Mouse (Mus musculus): ENCODE measurements around the gene Zfp341. TPM values are rescaled to one million over a fixed set of nuclear protein-coding genes. Genes with fewer than 3 reads are reported as not detected.

The Zfp341 gene
- polyA plus RNA-seq, 1 experiment from 2014 or later = 2.3 TPM

DNA sequence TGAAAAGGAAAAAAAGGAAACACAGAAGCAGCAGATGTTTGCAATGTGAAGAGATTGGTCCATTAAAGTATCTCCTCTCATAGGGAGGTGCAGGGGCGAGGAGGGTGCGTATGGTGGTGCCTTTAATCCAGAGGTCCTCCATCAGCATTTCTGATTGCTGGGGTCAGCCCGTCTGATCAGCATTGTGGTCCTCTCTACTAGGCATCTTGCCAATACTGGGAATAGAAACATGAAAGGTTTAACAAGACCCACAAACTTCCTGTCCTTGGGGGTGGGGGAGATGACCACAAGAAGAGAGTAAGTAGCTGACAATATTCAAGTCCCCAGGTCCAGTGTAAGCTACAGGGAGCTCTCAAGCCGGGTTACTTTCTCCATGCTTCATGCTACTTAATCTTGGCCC lies 42.4 kb upstream of the Zfp341 start:
- 65% methylated on average over 4 of the region's 4 CpGs for WGBS
- Histone ChIP-seq H3K9me3 (replicated peaks; ENCODE audit: control insufficient read depth, low read length, poor library complexity, severe bottlenecking) (no peaks in the 10 kb centered on the region), H3K4me3 (ENCODE audit: low read depth, low read length) (no peak overlapping the region), H3K27ac (ENCODE audit: low read length) (no peak overlapping the region), H3K9ac (ENCODE audit: low read depth, low read length) (no peak overlapping the region), H3K4me1 (ENCODE audit: control insufficient read depth, insufficient read depth, low read length) (peaks cover 10% of the 10 kb centered on the region; the same call in 1 of the 2 replicates), H3K27me3 (ENCODE audit: control insufficient read depth, insufficient read depth, low read depth, low read length) (no peaks in the 10 kb centered on the region), H3K36me3 (ENCODE audit: control insufficient read depth, insufficient read depth, low read length) (no peaks in the 10 kb centered on the region), H3K4me2 (ENCODE audit: low read length) (peak overlapping the region; percentile 55)
- no peak for ATAC-seq

DNA sequence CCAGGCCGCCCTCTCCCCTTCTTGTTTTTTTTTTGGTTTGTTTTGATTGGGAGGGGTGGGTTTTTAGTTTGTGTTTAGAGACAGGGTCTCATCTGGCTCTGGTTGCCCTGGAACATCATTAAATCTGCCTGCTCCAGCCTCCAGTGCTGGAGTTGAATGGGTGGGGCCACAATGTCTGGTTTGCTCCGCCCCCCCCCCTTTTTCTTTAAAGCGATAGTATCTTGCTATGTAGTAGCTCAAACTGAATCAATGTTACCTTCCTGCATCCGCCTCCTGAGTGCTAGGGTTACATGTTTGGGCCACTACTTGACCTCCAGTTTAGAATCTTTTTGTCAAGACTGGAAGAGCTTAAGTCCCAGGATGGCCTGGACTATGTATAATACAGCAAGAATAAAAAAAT lies 41.8 kb upstream of the Zfp341 start:
- Histone ChIP-seq H3K27ac (ENCODE audit: low read length) (no peak overlapping the region), H3K9me3 (replicated peaks; ENCODE audit: control insufficient read depth, low read length, poor library complexity, severe bottlenecking) (no peaks in the 10 kb centered on the region), H3K9ac (ENCODE audit: low read depth, low read length) (no peak overlapping the region), H3K4me3 (ENCODE audit: low read depth, low read length) (no peak overlapping the region), H3K27me3 (ENCODE audit: control insufficient read depth, insufficient read depth, low read depth, low read length) (no peaks in the 10 kb centered on the region), H3K36me3 (ENCODE audit: control insufficient read depth, insufficient read depth, low read length) (no peaks in the 10 kb centered on the region), H3K4me2 (ENCODE audit: low read length) (no peak overlapping the region), H3K4me1 (ENCODE audit: control insufficient read depth, insufficient read depth, low read length) (peaks cover 10% of the 10 kb centered on the region; the same call in 1 of the 2 replicates)
- WGBS = 95% methylated on average over 4 of the region's 4 CpGs
- ATAC-seq = no peak

DNA sequence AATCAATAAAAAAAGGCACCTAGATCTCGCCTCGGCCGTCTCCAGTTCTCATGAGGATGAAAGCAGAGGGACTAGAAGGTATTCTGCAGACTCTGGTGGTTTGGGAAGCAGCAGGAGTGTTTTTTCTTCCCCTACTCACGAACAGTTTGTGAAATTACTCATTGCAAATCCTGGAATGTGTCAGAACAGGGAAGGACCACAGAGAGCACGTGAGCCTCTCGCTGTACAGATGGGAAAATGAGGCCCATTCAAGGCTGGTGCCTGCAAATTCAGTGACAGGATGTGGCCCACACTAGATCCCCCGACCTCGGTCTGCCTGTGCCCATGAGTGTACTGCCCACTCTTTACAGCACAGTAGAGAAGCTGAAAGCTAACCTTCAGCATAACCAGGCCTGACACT lies 41.1 kb upstream of the Zfp341 start:
- no peaks in the 10 kb centered on the region for H3K36me3 ChIP-seq (ENCODE audit: control insufficient read depth, insufficient read depth, low read length)
- no peak overlapping the region for H3K9ac ChIP-seq (ENCODE audit: low read depth, low read length)
- no peak for ATAC-seq
- H3K27ac ChIP-seq (ENCODE audit: low read length) = no peak overlapping the region
- no peaks in the 10 kb centered on the region for H3K27me3 ChIP-seq (ENCODE audit: control insufficient read depth, insufficient read depth, low read depth, low read length)
- H3K4me2 ChIP-seq (ENCODE audit: low read length) = no peak overlapping the region
- H3K9me3 ChIP-seq (replicated peaks; ENCODE audit: control insufficient read depth, low read length, poor library complexity, severe bottlenecking) = no peaks in the 10 kb centered on the region
- H3K4me3 ChIP-seq (ENCODE audit: low read depth, low read length) = no peak overlapping the region
- H3K4me1 ChIP-seq (ENCODE audit: control insufficient read depth, insufficient read depth, low read length) = peaks cover 8% of the 10 kb centered on the region; the same call in 1 of the 2 replicates
- 84% methylated on average over 8 of the region's 8 CpGs for WGBS

DNA sequence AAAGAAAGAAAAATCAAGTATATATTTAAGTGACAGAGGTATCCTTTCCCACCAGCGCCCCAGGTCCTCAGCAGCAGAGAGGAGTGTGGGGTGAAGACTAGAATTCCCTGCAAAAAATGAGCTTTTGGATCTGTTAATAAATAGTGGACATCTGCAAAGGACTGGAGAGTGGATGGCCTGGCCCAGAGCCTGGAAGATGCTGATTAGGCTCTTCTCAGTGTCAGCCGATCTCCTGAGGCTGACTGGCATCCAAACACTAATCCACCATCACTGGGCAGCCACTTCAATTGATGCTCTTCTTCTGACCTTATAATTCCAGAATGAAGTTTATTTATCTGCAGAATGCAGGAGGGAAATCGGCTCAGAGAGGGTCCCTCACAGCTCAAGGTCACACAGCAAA lies 40.1 kb upstream of the Zfp341 start:
- ATAC-seq = no peak
- WGBS = 79% methylated on average over 3 of the region's 3 CpGs
- H3K9me3 ChIP-seq (replicated peaks; ENCODE audit: control insufficient read depth, low read length, poor library complexity, severe bottlenecking) = no peaks in the 10 kb centered on the region
- no peaks in the 10 kb centered on the region for H3K36me3 ChIP-seq (ENCODE audit: control insufficient read depth, insufficient read depth, low read length)
- H3K4me1 ChIP-seq (ENCODE audit: control insufficient read depth, insufficient read depth, low read length) = peaks cover 14% of the 10 kb centered on the region
- no peak overlapping the region for H3K4me3 ChIP-seq (ENCODE audit: low read depth, low read length)
- H3K27ac ChIP-seq (ENCODE audit: low read length) = no peak overlapping the region
- no peak overlapping the region for H3K4me2 ChIP-seq (ENCODE audit: low read length)
- no peak overlapping the region for H3K9ac ChIP-seq (ENCODE audit: low read depth, low read length)
- H3K27me3 ChIP-seq (ENCODE audit: control insufficient read depth, insufficient read depth, low read depth, low read length) = no peaks in the 10 kb centered on the region

DNA sequence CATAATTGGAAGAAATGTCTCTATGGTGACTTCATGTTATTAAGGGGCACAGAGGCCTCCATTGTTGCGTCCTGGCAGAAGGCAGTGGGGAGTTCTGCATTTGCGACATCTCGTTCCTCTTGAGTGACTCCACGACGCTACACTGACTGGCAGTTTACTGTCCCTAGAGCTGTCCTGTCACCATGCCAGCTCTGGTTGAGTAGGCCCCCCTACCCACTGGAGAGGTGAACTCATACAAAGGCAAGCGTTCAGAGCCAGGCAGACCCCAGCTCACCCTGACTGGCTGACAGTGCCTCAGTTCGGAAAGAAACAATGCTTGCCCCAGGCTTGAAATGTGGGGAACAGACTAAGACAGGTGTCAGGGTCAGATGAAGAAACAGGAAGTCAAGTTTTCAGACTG lies 38.8 kb upstream of the Zfp341 start:
- no peaks in the 10 kb centered on the region for H3K9me3 ChIP-seq (replicated peaks; ENCODE audit: control insufficient read depth, low read length, poor library complexity, severe bottlenecking)
- H3K4me2 ChIP-seq (ENCODE audit: low read length) = no peak overlapping the region
- no peaks in the 10 kb centered on the region for H3K36me3 ChIP-seq (ENCODE audit: control insufficient read depth, insufficient read depth, low read length)
- no peak overlapping the region for H3K9ac ChIP-seq (ENCODE audit: low read depth, low read length)
- ATAC-seq = no peak
- H3K27me3 ChIP-seq (ENCODE audit: control insufficient read depth, insufficient read depth, low read depth, low read length) = no peaks in the 10 kb centered on the region
- no peak overlapping the region for H3K4me3 ChIP-seq (ENCODE audit: low read depth, low read length)
- 35% methylated on average over 7 of the region's 7 CpGs for WGBS
- peaks cover 8% of the 10 kb centered on the region for H3K4me1 ChIP-seq (ENCODE audit: control insufficient read depth, insufficient read depth, low read length)
- H3K27ac ChIP-seq (ENCODE audit: low read length) = no peak overlapping the region

DNA sequence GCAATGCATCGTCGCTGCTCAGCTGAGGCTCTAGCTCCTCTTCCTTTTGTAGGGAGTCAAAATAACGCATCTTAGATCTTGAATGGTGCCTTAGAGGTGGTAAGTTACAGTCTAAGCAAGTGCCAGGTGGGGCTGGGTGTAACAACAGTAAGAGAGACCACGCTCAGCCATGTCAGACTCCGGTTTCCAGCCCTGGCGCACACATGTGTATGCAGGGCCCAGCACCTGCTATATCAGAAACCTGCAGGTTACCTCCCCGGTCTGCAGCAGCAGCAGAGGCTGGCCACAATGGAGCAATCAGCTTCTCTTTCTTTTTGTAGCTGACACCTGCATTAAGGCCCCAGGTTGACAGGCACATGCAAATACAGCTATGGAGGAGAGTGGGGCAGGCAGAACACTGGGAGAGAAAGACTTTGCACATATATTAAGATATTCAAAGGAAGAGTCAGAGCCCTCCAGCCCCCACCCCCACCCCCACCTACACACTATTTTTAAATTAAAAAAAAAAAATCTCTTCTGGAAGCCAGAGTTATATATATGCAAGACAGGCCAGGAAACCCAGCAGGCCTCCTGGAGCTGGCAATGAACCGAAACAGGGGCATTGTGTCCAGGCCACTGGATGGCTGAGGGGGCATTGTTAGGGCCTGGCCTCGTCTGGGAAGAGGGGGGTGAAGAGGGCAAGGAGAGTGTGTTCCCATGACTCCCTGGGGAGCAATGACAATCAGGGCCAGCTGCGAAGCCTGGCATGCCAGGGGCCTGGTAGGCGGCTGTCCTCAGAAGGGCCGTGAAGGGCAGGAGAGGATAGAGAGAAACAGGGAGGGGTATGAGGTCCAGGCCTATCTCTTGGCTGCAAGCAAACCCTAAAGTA lies 36.0 kb upstream of the Zfp341 start:
- WGBS = 15% methylated on average over 12 of the region's 12 CpGs
- peak overlapping the region; percentile 40; the same call in 1 of the 2 replicates for H3K27ac ChIP-seq (ENCODE audit: low read length)
- no peak overlapping the region for H3K4me3 ChIP-seq (ENCODE audit: low read depth, low read length)
- H3K27me3 ChIP-seq (ENCODE audit: control insufficient read depth, insufficient read depth, low read depth, low read length) = no peaks in the 10 kb centered on the region
- no peaks in the 10 kb centered on the region for H3K36me3 ChIP-seq (ENCODE audit: control insufficient read depth, insufficient read depth, low read length)
- ATAC-seq = 0 out of 2 replicates have a peak, but pooled peaks have one; percentile 68
- H3K9me3 ChIP-seq (replicated peaks; ENCODE audit: control insufficient read depth, low read length, poor library complexity, severe bottlenecking) = no peaks in the 10 kb centered on the region
- no peak overlapping the region for H3K4me2 ChIP-seq (ENCODE audit: low read length)
- peak overlapping the region; percentile 33; the same call in 1 of the 2 replicates for H3K9ac ChIP-seq (ENCODE audit: low read depth, low read length)
- peaks cover 7% of the 10 kb centered on the region for H3K4me1 ChIP-seq (ENCODE audit: control insufficient read depth, insufficient read depth, low read length)

DNA sequence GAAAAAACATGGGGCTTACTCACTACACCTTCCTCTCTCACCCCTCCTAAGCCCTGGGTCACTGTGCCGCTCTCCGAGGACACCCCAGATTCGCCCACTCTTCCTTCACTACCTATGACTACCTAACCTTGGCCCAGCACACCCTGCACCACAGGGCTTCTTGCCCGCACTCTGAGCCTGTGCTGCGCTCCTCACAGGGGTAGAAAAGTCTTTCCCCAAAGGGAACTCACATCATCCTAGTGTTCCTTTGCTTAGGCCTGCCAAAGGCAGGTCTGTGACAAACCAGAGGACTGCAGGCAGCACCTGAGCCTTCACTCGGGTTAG lies 35.4 kb upstream of the Zfp341 start:
- ATAC-seq = no peak
- Histone ChIP-seq H3K36me3 (ENCODE audit: control insufficient read depth, insufficient read depth, low read length) (no peaks in the 10 kb centered on the region), H3K4me3 (ENCODE audit: low read depth, low read length) (no peak overlapping the region), H3K27ac (ENCODE audit: low read length) (no peak overlapping the region; the same call in 1 of the 2 replicates), H3K4me1 (ENCODE audit: control insufficient read depth, insufficient read depth, low read length) (peaks cover 7% of the 10 kb centered on the region), H3K9ac (ENCODE audit: low read depth, low read length) (no peak overlapping the region), H3K4me2 (ENCODE audit: low read length) (no peak overlapping the region), H3K27me3 (ENCODE audit: control insufficient read depth, insufficient read depth, low read depth, low read length) (no peaks in the 10 kb centered on the region), H3K9me3 (replicated peaks; ENCODE audit: control insufficient read depth, low read length, poor library complexity, severe bottlenecking) (no peaks in the 10 kb centered on the region)
- WGBS = 54% methylated on average over 6 of the region's 6 CpGs

DNA sequence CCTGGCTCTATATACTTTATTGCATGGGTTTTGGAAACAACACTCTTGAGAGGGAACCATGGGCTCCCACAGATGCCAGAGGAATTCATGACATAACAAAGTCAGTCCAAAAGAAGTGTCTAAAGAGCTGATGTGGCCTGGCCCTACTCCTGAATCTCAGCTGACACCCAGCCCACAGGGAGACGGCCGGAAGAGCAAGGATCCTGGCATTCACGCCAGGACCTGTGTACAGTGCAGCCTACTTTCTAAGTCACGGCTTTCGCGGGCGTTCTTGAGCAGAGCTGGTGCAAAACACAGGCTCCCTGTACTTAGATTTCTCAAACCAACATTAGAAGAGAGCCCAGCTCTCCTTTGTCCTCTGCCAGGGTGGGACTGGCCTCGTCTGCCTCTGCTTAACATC lies 32.5 kb upstream of the Zfp341 start:
- Histone ChIP-seq H3K4me3 (ENCODE audit: low read depth, low read length) (no peak overlapping the region), H3K4me2 (ENCODE audit: low read length) (no peak overlapping the region), H3K4me1 (ENCODE audit: control insufficient read depth, insufficient read depth, low read length) (peaks cover 10% of the 10 kb centered on the region), H3K27me3 (ENCODE audit: control insufficient read depth, insufficient read depth, low read depth, low read length) (no peaks in the 10 kb centered on the region), H3K9ac (ENCODE audit: low read depth, low read length) (no peak overlapping the region), H3K36me3 (ENCODE audit: control insufficient read depth, insufficient read depth, low read length) (no peaks in the 10 kb centered on the region), H3K27ac (ENCODE audit: low read length) (no peak overlapping the region), H3K9me3 (replicated peaks; ENCODE audit: control insufficient read depth, low read length, poor library complexity, severe bottlenecking) (no peaks in the 10 kb centered on the region)
- no peak for ATAC-seq
- WGBS = 71% methylated on average over 8 of the region's 8 CpGs

DNA sequence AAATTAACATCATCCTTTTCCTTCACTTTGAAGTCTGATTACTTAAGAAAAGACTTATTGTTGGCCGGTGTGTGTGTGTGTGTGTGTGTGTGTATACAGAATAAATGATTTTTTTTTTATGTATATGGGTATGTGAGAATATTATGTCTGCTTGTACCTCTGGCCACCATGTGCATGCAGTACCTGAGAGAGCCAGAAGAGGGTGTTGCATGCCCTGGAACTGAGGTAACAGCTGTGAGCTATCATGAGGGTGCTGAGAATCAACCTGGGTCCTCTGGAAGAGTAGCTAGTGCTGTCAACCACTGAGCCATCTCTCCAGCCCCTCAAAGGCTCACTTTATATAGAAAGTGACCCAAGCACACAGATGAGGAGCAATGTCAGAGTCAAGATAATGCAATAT lies 31.7 kb upstream of the Zfp341 start:
- no peak for ATAC-seq
- no peak overlapping the region for H3K4me3 ChIP-seq (ENCODE audit: low read depth, low read length)
- H3K36me3 ChIP-seq (ENCODE audit: control insufficient read depth, insufficient read depth, low read length) = no peaks in the 10 kb centered on the region
- H3K4me1 ChIP-seq (ENCODE audit: control insufficient read depth, insufficient read depth, low read length) = peaks cover 10% of the 10 kb centered on the region
- no peak overlapping the region for H3K4me2 ChIP-seq (ENCODE audit: low read length)
- H3K9me3 ChIP-seq (replicated peaks; ENCODE audit: control insufficient read depth, low read length, poor library complexity, severe bottlenecking) = no peaks in the 10 kb centered on the region
- no peak overlapping the region for H3K27ac ChIP-seq (ENCODE audit: low read length)
- no peaks in the 10 kb centered on the region for H3K27me3 ChIP-seq (ENCODE audit: control insufficient read depth, insufficient read depth, low read depth, low read length)
- no peak overlapping the region for H3K9ac ChIP-seq (ENCODE audit: low read depth, low read length)
- 90% methylated on average over 1 of the region's 1 CpGs for WGBS

Measured in midbrain, embryonic 16.5 days (tissue).